Mouse (Mus musculus) naive thymus-derived CD4-positive, alpha-beta T cell, adult 5 months (primary cell): ENCODE data around the gene Olfr868. TPM values are rescaled to one million over a fixed set of nuclear protein-coding genes. Genes with fewer than 3 reads are reported as not detected.

Experiments used
- polyA plus RNA-seq: library from polyadenylated mRNA; unstranded; fragments of 100-300 nt; shearing (Covaris generic); gene quantifications from one replicate; pipeline ENCODE4 v1.2.1, GENCODE M21; 2017

The Olfr868 gene
- not detected for polyA plus RNA-seq

DNA sequence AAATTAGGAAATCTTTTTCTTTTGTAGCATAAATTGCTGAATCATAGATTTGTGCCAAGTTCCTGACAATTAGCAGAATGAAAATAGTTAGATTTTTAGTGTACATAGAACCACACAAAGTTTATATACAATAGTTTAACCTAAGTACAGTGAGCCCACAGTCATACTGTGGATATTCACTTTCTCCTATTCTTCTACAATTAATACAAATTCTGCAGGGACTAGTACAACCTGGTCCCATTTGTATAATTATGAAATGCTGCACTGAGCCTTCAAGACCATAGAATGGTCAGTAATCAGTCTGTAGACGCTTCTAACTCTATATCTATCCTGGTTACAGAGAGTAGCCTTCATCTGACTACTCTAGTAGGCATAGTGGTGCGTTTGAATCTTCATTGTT is at the start of gene Olfr868:
Gene Olfr868, plus strand, starts transcription at position 301 of the 400 bp plus-strand sequence.

GRCm38 (mm10) chr9:20057462-20057861 is 41.0 kb upstream of the Olfr868 start, which contains the start of gene Olfr867:
Olfr867 (minus strand) TSS chr9:20057562.

DNA sequence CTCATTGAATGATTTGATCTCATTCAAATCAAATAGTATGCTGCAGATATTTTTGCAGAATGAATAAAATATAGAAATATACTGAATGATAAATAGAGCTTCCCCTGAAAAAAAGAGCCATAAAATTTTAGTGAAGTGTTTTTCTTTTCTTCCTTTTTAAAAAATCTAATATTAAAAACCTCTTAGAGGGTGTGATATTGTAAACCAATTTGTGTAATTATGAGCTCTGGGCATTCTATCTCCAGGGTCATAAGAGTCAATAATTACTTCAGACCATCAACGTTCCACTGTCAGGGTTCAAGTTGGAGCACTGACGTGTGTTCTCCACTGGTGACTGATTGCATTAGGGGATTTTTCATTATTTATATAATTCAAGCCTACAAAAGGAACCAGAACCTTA is 30.3 kb downstream of the Olfr868 start, which contains the start of gene Olfr869:
Gene Olfr869, plus strand, starts transcription at position 301 of the 400 bp plus-strand sequence.

Other genes starting within 250 kb of the Olfr868 start
- gene Olfr860, start 248.9 kb upstream of the Olfr868 start, polyA plus RNA-seq, result 0.20 TPM
- 0.34 TPM for gene Olfr862, start 210.6 kb upstream of the Olfr868 start, polyA plus RNA-seq
- gene Olfr77, start 181.8 kb upstream of the Olfr868 start, polyA plus RNA-seq, result 1.5 TPM
- not detected for gene Olfr866, start 70.6 kb upstream of the Olfr868 start, polyA plus RNA-seq
- not detected for gene Olfr867, start 41.1 kb upstream of the Olfr868 start, polyA plus RNA-seq
- gene Olfr869, start 30.4 kb downstream of the Olfr868 start, polyA plus RNA-seq, result not detected
- not detected for gene Olfr870, start 75.4 kb downstream of the Olfr868 start, polyA plus RNA-seq
- not detected for gene Olfr871, start 113.6 kb downstream of the Olfr868 start, polyA plus RNA-seq
- 0.24 TPM for gene Olfr872, start 138.5 kb downstream of the Olfr868 start, polyA plus RNA-seq
- 0.32 TPM for gene Olfr39, start 183.7 kb downstream of the Olfr868 start, polyA plus RNA-seq
- gene Olfr873, start 199.9 kb downstream of the Olfr868 start, polyA plus RNA-seq, result not detected
- 0.30 TPM for gene Olfr18, start 237.5 kb downstream of the Olfr868 start, polyA plus RNA-seq